ENCODE assay signal across 26 mouse cellular contexts in genomic region chr11:98702323-98702722, GRCm38 (mm10). TPM values are rescaled to one million over a fixed set of nuclear protein-coding genes. Genes with fewer than 3 reads are reported as not detected.
"Had no signal": no experiment of that assay in that cellular context is flagged by ENCODE, and none has a peak within 500 bp of the region (broad histone marks: within the 10 kb centered on the region; RNA-seq: fewer than 3 reads in every experiment).

No protein-coding gene starts in this region.

- H3K4me1 ChIP-seq: midbrain, embryonic 10.5 days; midbrain, embryonic 12.5 days; neural tube, embryonic 13.5 days had no signal

- H3K9me3 ChIP-seq: midbrain, embryonic 10.5 days; midbrain, embryonic 12.5 days; neural tube, embryonic 13.5 days; neural tube, embryonic 15.5 days; stomach, embryonic 15.5 days had no signal

- H3K27me3 ChIP-seq: midbrain, embryonic 12.5 days; neural tube, embryonic 15.5 days; stomach, embryonic 15.5 days had no signal

- ATAC-seq: midbrain, embryonic 16.5 days had no signal

- H3K4me2 ChIP-seq: lung, embryonic 14.5 days; midbrain, embryonic 12.5 days; neural tube, embryonic 13.5 days; neural tube, embryonic 15.5 days; stomach, embryonic 15.5 days had no signal

- DNase-seq: lung, adult 18-20 months; lung, embryonic 14.5 days; lung, postnatal 10 days; lung, postnatal 4 days; midbrain, embryonic 14.5 days; retina, postnatal 1 day; right cerebral cortex, adult 18-20 months; right cerebral cortex, postnatal 25 days; right cerebral cortex, postnatal 4 days; spleen, adult 18-20 months; thymus, adult 2 months; thymus, postnatal 25 days; thymus, postnatal 4 days had no signal

- H3K27ac ChIP-seq: midbrain, embryonic 12.5 days; neural tube, embryonic 13.5 days; neural tube, embryonic 15.5 days; stomach, embryonic 15.5 days; stomach, postnatal 0 days had no signal

- H3K4me3 ChIP-seq: midbrain, embryonic 10.5 days; midbrain, embryonic 12.5 days; myocyte; neural tube, embryonic 13.5 days; neural tube, embryonic 15.5 days; stomach, embryonic 15.5 days had no signal

- H3K9ac ChIP-seq: lung, embryonic 14.5 days; midbrain, embryonic 12.5 days; neural tube, embryonic 15.5 days; stomach, embryonic 15.5 days had no signal

RNA-seq across cellular contexts. Expression of gene Csf3, which starts 1.3 kb away (rescaled TPM):
- total RNA-seq: megakaryocyte, adult 5-6 weeks; megakaryocyte-erythroid progenitor cell, adult 5-6 weeks had no signal
- polyA plus RNA-seq: lung, embryonic 14.5 days; lung, embryonic 16.5 days; midbrain, embryonic 10.5 days; midbrain, embryonic 12.5 days; midbrain, embryonic 14.5 days; midbrain, embryonic 16.5 days; myocyte; neural tube, embryonic 11.5 days; neural tube, embryonic 13.5 days; neural tube, embryonic 15.5 days; small intestine, adult 2 months; stomach, embryonic 15.5 days had no signal

RNA-seq across cellular contexts. Expression of gene Gsdma, which starts 38.2 kb away (rescaled TPM):
- polyA plus RNA-seq: lung, embryonic 14.5 days; lung, embryonic 16.5 days; midbrain, embryonic 10.5 days; midbrain, embryonic 12.5 days; midbrain, embryonic 14.5 days; midbrain, embryonic 16.5 days; neural tube, embryonic 11.5 days; neural tube, embryonic 13.5 days had no signal
